ENCODE assay signal across 28 mouse cellular contexts in genomic region chr14:20262346-20262745, GRCm38 (mm10). TPM values are rescaled to one million over a fixed set of nuclear protein-coding genes. Genes with fewer than 3 reads are reported as not detected.
DNase-seq lines count a peak whose midpoint lies in the region; ATAC-seq and TF ChIP-seq lines count a peak whose summit lies in the region.
"Had no signal": no experiment of that assay in that cellular context is flagged by ENCODE, and none has a peak within 500 bp of the region (broad histone marks: within the 10 kb centered on the region; RNA-seq: fewer than 3 reads in every experiment).

No protein-coding gene starts in this region.

- TF ChIP-seq CTCF in kidney, adult 2 months (conservative IDR thresholded peaks at IDR 0.05; ENCODE audit: insufficient read depth, insufficient read length, low read depth, low read length): no peak
- no peak for TF ChIP-seq CTCF in liver, adult 2 months (IDR thresholded peaks at IDR 0.05; ENCODE audit: low read depth, low read length)

- no peaks in the 10 kb centered on the region for H3K4me1 ChIP-seq in kidney, adult 2 months (ENCODE audit: control insufficient read depth, insufficient read depth, low read length)
- H3K4me1 ChIP-seq in kidney, embryonic 14.5 days (ENCODE audit: control insufficient read depth, insufficient read depth, low read length): no peaks in the 10 kb centered on the region
- no peaks in the 10 kb centered on the region for H3K4me1 ChIP-seq in liver, adult 2 months (ENCODE audit: control insufficient read depth, insufficient read depth, low read length)
- H3K4me1 ChIP-seq in liver, embryonic 11.5 days (replicated peaks; ENCODE audit: control insufficient read depth, insufficient read depth, low read length): no peaks in the 10 kb centered on the region
- H3K4me1 ChIP-seq: embryonic facial prominence, embryonic 10.5 days; embryonic facial prominence, embryonic 12.5 days; forebrain, embryonic 13.5 days had no signal

- H3K9ac ChIP-seq in kidney, embryonic 14.5 days (ENCODE audit: low read depth, low read length): no peak overlapping the region
- H3K9ac ChIP-seq in liver, adult 2 months (ENCODE audit: low read depth, low read length): no peak overlapping the region
- H3K9ac ChIP-seq in liver, embryonic 11.5 days (ENCODE audit: low read depth, low read length): no peak overlapping the region
- H3K9ac ChIP-seq: embryonic facial prominence, embryonic 12.5 days; forebrain, embryonic 13.5 days had no signal

- H3K79me2 ChIP-seq in liver, adult 2 months (ENCODE audit: control insufficient read depth, insufficient read depth, low read length): no peaks in the 10 kb centered on the region

- no peak overlapping the region for H3K4me3 ChIP-seq in kidney, adult 2 months (ENCODE audit: insufficient read depth, low read depth, low read length)
- no peak overlapping the region for H3K4me3 ChIP-seq in kidney, embryonic 14.5 days (ENCODE audit: low read length)
- no peak overlapping the region for H3K4me3 ChIP-seq in liver, adult 2 months (ENCODE audit: insufficient read depth, low read depth, low read length)
- H3K4me3 ChIP-seq in liver, embryonic 11.5 days (ENCODE audit: low read depth, low read length): no peak overlapping the region
- H3K4me3 ChIP-seq: embryonic facial prominence, embryonic 10.5 days; embryonic facial prominence, embryonic 12.5 days; forebrain, embryonic 13.5 days had no signal

- TF ChIP-seq POLR2A in kidney, adult 2 months (IDR thresholded peaks at IDR 0.05; ENCODE audit: low read depth, low read length): no peak
- no peak for TF ChIP-seq POLR2A in liver, adult 2 months (IDR thresholded peaks at IDR 0.05; ENCODE audit: extremely low read depth, insufficient read depth, low read length)

- H3K27ac ChIP-seq in kidney, adult 2 months (ENCODE audit: insufficient read depth, low read depth, low read length): no peak overlapping the region
- H3K27ac ChIP-seq in kidney, embryonic 14.5 days (ENCODE audit: low read depth, low read length): no peak overlapping the region
- no peak overlapping the region for H3K27ac ChIP-seq in liver, adult 2 months (replicated peaks; ENCODE audit: insufficient read depth, low read depth, low read length)
- no peak overlapping the region for H3K27ac ChIP-seq in liver, embryonic 11.5 days (ENCODE audit: low read depth, low read length)
- H3K27ac ChIP-seq: embryonic facial prominence, embryonic 10.5 days; embryonic facial prominence, embryonic 12.5 days; forebrain, embryonic 13.5 days had no signal

- 45% methylated on average over 4 of the region's 4 CpGs for WGBS in kidney, adult 2 months
- WGBS in kidney, embryonic 14.5 days: 72% methylated on average over 4 of the region's 4 CpGs
- WGBS in liver, adult 2 months: 44% methylated on average over 4 of the region's 4 CpGs
- 54% methylated on average over 4 of the region's 4 CpGs for WGBS in liver, embryonic 11.5 days

- peak; percentile 63 for DNase-seq in kidney, adult 2 months
- no peak for DNase-seq in kidney, postnatal 4 days
- peak; percentile 62 for DNase-seq in kidney, adult 9 months
- peak; percentile 46 to 47 for DNase-seq in kidney, postnatal 25 days
- no peak for DNase-seq in kidney, adult 18-20 months
- peak; percentile 14 for DNase-seq in liver, adult 2 months (ENCODE audit: extremely low read depth, low read depth, low spot score)
- no peak for DNase-seq in liver, embryonic 11.5 days (ENCODE audit: low spot score)
- DNase-seq: adrenal gland, adult 8-10 months; adrenal gland, postnatal 14 days; adrenal gland, postnatal 36 days; B cell, adult 2 months; cerebellum, adult 11-12 months; cerebellum, adult 2 months; cerebellum, adult 9-10 months; cerebellum, postnatal 10 days; cerebellum, postnatal 25 days had no signal

- H3K36me3 ChIP-seq in kidney, adult 2 months (ENCODE audit: control insufficient read depth, insufficient read depth, low read length): no peaks in the 10 kb centered on the region
- no peaks in the 10 kb centered on the region for H3K36me3 ChIP-seq in kidney, embryonic 14.5 days (ENCODE audit: control insufficient read depth, insufficient read depth, low read length)
- H3K36me3 ChIP-seq in liver, adult 2 months (ENCODE audit: control insufficient read depth, insufficient read depth, low read length): no peaks in the 10 kb centered on the region
- no peaks in the 10 kb centered on the region for H3K36me3 ChIP-seq in liver, embryonic 11.5 days (ENCODE audit: control insufficient read depth, insufficient read depth, low read length)
- H3K36me3 ChIP-seq: embryonic facial prominence, embryonic 10.5 days; embryonic facial prominence, embryonic 12.5 days; G1E had no signal

- ATAC-seq in kidney, embryonic 14.5 days (ENCODE audit: low FRiP score, low TSS enrichment): no peak
- no peak for ATAC-seq in liver, embryonic 11.5 days (replicated peaks; ENCODE audit: low FRiP score)
- ATAC-seq: activated CD4-positive, CD25-positive, alpha-beta regulatory T cell, adult 4 months; CD4-positive, CD25-positive, alpha-beta regulatory T cell, adult 4 months; forebrain, embryonic 13.5 days; Patski had no signal

- no peaks in the 10 kb centered on the region for H3K9me3 ChIP-seq in kidney, embryonic 14.5 days (ENCODE audit: control insufficient read depth, low read length)
- no peaks in the 10 kb centered on the region for H3K9me3 ChIP-seq in liver, embryonic 11.5 days (ENCODE audit: control insufficient read depth, low read length)
- H3K9me3 ChIP-seq: embryonic facial prominence, embryonic 10.5 days; embryonic facial prominence, embryonic 12.5 days; forebrain, embryonic 13.5 days; G1E had no signal

- no peaks in the 10 kb centered on the region for H3K27me3 ChIP-seq in kidney, adult 2 months (replicated peaks; ENCODE audit: control insufficient read depth, insufficient read depth, low read length)
- no peaks in the 10 kb centered on the region for H3K27me3 ChIP-seq in kidney, embryonic 14.5 days (ENCODE audit: control insufficient read depth, insufficient read depth, low read length)
- H3K27me3 ChIP-seq in liver, adult 2 months (ENCODE audit: control insufficient read depth, insufficient read depth, low read length): no peaks in the 10 kb centered on the region
- no peaks in the 10 kb centered on the region; the same call in none of the 2 replicates for H3K27me3 ChIP-seq in liver, embryonic 11.5 days (replicated peaks; ENCODE audit: control insufficient read depth, insufficient read depth, low read length)
- H3K27me3 ChIP-seq: embryonic facial prominence, embryonic 12.5 days; forebrain, embryonic 13.5 days; Patski had no signal

- H3K4me2 ChIP-seq in kidney, embryonic 14.5 days (replicated peaks; ENCODE audit: low read depth, low read length): no peak overlapping the region
- no peak overlapping the region for H3K4me2 ChIP-seq in liver, embryonic 11.5 days
- H3K4me2 ChIP-seq: embryonic facial prominence, embryonic 12.5 days; forebrain, embryonic 13.5 days had no signal

RNA-seq across cellular contexts. Expression of gene Kcnk16, which starts 6.7 kb away (rescaled TPM):
- polyA plus RNA-seq in kidney, adult 2 months (2012; rRNA removed): not detected in 2 replicates
- not detected in 2 replicates for polyA plus RNA-seq in kidney, embryonic 14.5 days (2014; fragmentation: Nextera tagmentation; extraction: Ambion mirVana)
- total RNA-seq in liver, adult 2 months (2014; rRNA removed): not detected in 2 replicates
- polyA plus RNA-seq in liver, adult 2 months (2012; rRNA removed): not detected in 2 replicates
- polyA plus RNA-seq in liver, embryonic 11.5 days (2014; fragmentation: Nextera tagmentation; extraction: Ambion mirVana): 1.9 and 2.2 TPM in 2 replicates
- total RNA-seq: adrenal gland, adult 18-20 months; adrenal gland, adult 8-10 months; adrenal gland, postnatal 14 days; adrenal gland, postnatal 36 days; CH12.LX had no signal
- polyA plus RNA-seq: activated CD4-positive, CD25-positive, alpha-beta regulatory T cell, adult 4 months; CD4-positive, CD25-positive, alpha-beta regulatory T cell, adult 4 months; cerebellum, adult 2 months; cortical plate, adult 2 months; embryonic facial prominence, embryonic 12.5 days; forebrain, embryonic 11.5 days; forebrain, embryonic 13.5 days; G1E; Patski had no signal

RNA-seq across cellular contexts. Expression of gene Nudt13, which starts 32.2 kb away (rescaled TPM):
- 22.4 and 25.4 TPM in 2 replicates for polyA plus RNA-seq in kidney, adult 2 months (2012; rRNA removed)
- polyA plus RNA-seq in kidney, embryonic 14.5 days (2014; fragmentation: Nextera tagmentation; extraction: Ambion mirVana): 13.1 and 18.4 TPM in 2 replicates
- total RNA-seq in liver, adult 2 months (2014; rRNA removed): 10.0 and 10.7 TPM in 2 replicates
- 10.0 and 13.7 TPM in 2 replicates for polyA plus RNA-seq in liver, adult 2 months (2012; rRNA removed)
- polyA plus RNA-seq in liver, embryonic 11.5 days (2014; fragmentation: Nextera tagmentation; extraction: Ambion mirVana): 10.0 and 12.2 TPM in 2 replicates

Comparison
In these comparisons a context has a peak if more than half of its experiments do, and no peak if none do; other contexts are left out.
1. DNase-seq: peak in kidney, adult 2 months (single experiment), kidney, adult 9 months (single experiment), kidney, postnatal 25 days (2 of 2) and liver, adult 2 months (single experiment); none in kidney, postnatal 4 days (0 of 2), kidney, adult 18-20 months (single experiment) and liver, embryonic 11.5 days (single experiment).